Mouse (Mus musculus): ENCODE measurements around the gene Plekha6. TPM values are rescaled to one million over a fixed set of nuclear protein-coding genes. Genes with fewer than 3 reads are reported as not detected.
"Not testable (repeated sequence)": the region's sequence is repeated elsewhere in the genome, so short reads cannot be mapped to it uniquely, and the experiment has no call there.

Gene Plekha6
- polyA plus RNA-seq, 1 experiment from 2014 or later, result 18.8 TPM

GRCm38 (mm10) chr1:133328896-133329637 is 165.1 kb downstream of the Plekha6 start:
- no peak overlapping the region for H3K27ac ChIP-seq (ENCODE audit: low read depth, low read length)
- ATAC-seq (replicated peaks; ENCODE audit: low FRiP score), result no peak
- H3K4me3 ChIP-seq (ENCODE audit: low read depth, low read length), result peak overlapping the region; percentile 19
- no peaks in the 10 kb centered on the region for H3K36me3 ChIP-seq (ENCODE audit: control insufficient read depth, insufficient read depth, low read length)
- peak overlapping the region; percentile 39 for H3K9ac ChIP-seq (ENCODE audit: low read length)
- peak overlapping the region; percentile 65 for H3K4me2 ChIP-seq (ENCODE audit: low read depth, low read length, severe bottlenecking)
- DNase-seq (ENCODE audit: low spot score), result peak; percentile 60
- WGBS, result 7% methylated on average over 34 of the region's 34 CpGs
- H3K9me3 ChIP-seq (ENCODE audit: control insufficient read depth, low read length), result no peaks in the 10 kb centered on the region
- peaks cover 2% of the 10 kb centered on the region; the same call in 1 of the 2 replicates for H3K27me3 ChIP-seq (ENCODE audit: control insufficient read depth, insufficient read depth, low read length)
- peaks cover 10% of the 10 kb centered on the region for H3K4me1 ChIP-seq (replicated peaks; ENCODE audit: control insufficient read depth, insufficient read depth, low read length)

DNA sequence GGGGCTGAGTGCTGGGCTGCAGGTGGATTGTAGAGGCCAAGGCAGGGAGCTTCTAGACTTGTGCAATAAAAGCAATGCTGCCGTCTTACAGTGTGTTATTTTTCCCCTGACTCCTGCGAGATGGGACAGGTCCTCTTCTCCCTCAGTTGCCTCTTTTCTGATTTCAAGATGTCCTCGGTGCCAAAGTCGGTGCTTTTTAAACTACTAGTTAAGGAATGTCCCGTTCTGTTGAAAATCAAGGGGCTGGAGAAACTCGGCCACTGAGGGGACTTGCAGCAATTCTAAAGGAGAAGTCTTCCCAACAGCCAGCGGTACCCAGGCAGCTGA is 165.6 kb downstream of the Plekha6 start:
- peaks cover 10% of the 10 kb centered on the region for H3K4me1 ChIP-seq (replicated peaks; ENCODE audit: control insufficient read depth, insufficient read depth, low read length)
- 18% methylated on average over 7 of the region's 7 CpGs for WGBS

GRCm38 (mm10) chr1:133331142-133331541 is 167.1 kb downstream of the Plekha6 start:
- 75% methylated on average over 3 of the region's 3 CpGs for WGBS
- Histone ChIP-seq H3K9ac (ENCODE audit: low read length) (no peak overlapping the region), H3K27ac (ENCODE audit: low read depth, low read length) (no peak overlapping the region), H3K4me3 (ENCODE audit: low read depth, low read length) (no peak overlapping the region), H3K27me3 (ENCODE audit: control insufficient read depth, insufficient read depth, low read length) (peaks cover 2% of the 10 kb centered on the region; the same call in 1 of the 2 replicates), H3K36me3 (ENCODE audit: control insufficient read depth, insufficient read depth, low read length) (no peaks in the 10 kb centered on the region), H3K9me3 (ENCODE audit: control insufficient read depth, low read length) (no peaks in the 10 kb centered on the region), H3K4me1 (replicated peaks; ENCODE audit: control insufficient read depth, insufficient read depth, low read length) (peaks cover 10% of the 10 kb centered on the region), H3K4me2 (ENCODE audit: low read depth, low read length, severe bottlenecking) (no peak overlapping the region)
- ATAC-seq (replicated peaks; ENCODE audit: low FRiP score) (no peak), DNase-seq (ENCODE audit: low spot score) (no peak)

More for the DNA sequence above, 165.6 kb downstream of the Plekha6 start:
- peak overlapping the region; percentile 19 for H3K4me3 ChIP-seq (ENCODE audit: low read depth, low read length)
- no peaks in the 10 kb centered on the region for H3K9me3 ChIP-seq (ENCODE audit: control insufficient read depth, low read length)
- H3K27ac ChIP-seq (ENCODE audit: low read depth, low read length), result no peak overlapping the region
- ATAC-seq (replicated peaks; ENCODE audit: low FRiP score), result no peak
- H3K27me3 ChIP-seq (ENCODE audit: control insufficient read depth, insufficient read depth, low read length), result peaks cover 2% of the 10 kb centered on the region; the same call in 1 of the 2 replicates
- no peaks in the 10 kb centered on the region for H3K36me3 ChIP-seq (ENCODE audit: control insufficient read depth, insufficient read depth, low read length)
- H3K9ac ChIP-seq (ENCODE audit: low read length), result peak overlapping the region; percentile 39
- peak overlapping the region; percentile 65 for H3K4me2 ChIP-seq (ENCODE audit: low read depth, low read length, severe bottlenecking)
- no peak for DNase-seq (ENCODE audit: low spot score)

DNA sequence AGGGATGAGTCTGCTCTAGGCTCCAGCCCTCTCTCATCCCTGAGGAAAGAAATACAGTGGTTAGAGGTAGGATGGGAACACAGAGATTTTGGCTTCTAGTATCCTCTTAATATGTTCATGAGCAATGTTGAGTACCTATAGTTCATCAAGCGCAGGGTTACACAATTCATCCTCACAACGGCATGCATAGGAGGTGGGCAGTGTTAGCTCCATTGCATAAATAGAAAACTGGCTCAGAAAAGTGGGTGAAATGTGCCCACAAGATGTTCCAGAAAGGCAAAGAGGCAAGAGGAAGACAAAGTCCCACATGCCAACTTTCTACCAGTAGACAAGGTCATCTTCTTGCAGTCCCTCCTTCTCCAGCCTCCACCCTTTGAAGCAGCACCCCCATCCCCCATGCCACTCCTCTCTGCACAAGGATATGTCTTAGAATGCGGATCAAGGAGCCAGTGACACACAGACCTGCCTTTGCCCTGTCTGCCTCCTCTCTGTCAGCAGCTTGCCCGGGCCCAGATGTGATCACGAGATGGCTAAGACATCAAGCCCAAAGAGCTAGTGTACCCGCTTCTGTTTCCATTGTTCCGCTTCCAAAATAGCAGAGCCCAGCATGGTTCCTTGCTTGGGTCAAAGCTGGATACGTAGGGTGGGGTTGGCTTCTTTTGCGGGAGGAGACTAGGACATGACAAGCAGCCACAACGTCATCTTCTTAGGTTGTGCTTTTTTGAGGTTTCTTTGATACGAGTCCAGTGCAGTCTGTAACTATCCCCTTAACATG is 168.8 kb downstream of the Plekha6 start:
- Histone ChIP-seq H3K4me2 (ENCODE audit: low read depth, low read length, severe bottlenecking) (no peak overlapping the region), H3K9me3 (ENCODE audit: control insufficient read depth, low read length) (no peaks in the 10 kb centered on the region), H3K27me3 (ENCODE audit: control insufficient read depth, insufficient read depth, low read length) (peaks cover 2% of the 10 kb centered on the region; the same call in 1 of the 2 replicates), H3K36me3 (ENCODE audit: control insufficient read depth, insufficient read depth, low read length) (no peaks in the 10 kb centered on the region), H3K9ac (ENCODE audit: low read length) (no peak overlapping the region), H3K4me1 (replicated peaks; ENCODE audit: control insufficient read depth, insufficient read depth, low read length) (peaks cover 10% of the 10 kb centered on the region), H3K27ac (ENCODE audit: low read depth, low read length) (no peak overlapping the region), H3K4me3 (ENCODE audit: low read depth, low read length) (no peak overlapping the region)
- DNase-seq (ENCODE audit: low spot score), result no peak
- no peak for ATAC-seq (replicated peaks; ENCODE audit: low FRiP score)
- 89% methylated on average over 11 of the region's 11 CpGs for WGBS

GRCm38 (mm10) chr1:133333937-133334336 is 169.9 kb downstream of the Plekha6 start:
- ATAC-seq (replicated peaks; ENCODE audit: low FRiP score) (no peak), DNase-seq (ENCODE audit: low spot score) (no peak)
- no peak overlapping the region for H3K4me2 ChIP-seq (ENCODE audit: low read depth, low read length, severe bottlenecking)
- H3K27ac ChIP-seq (ENCODE audit: low read depth, low read length), result no peak overlapping the region
- H3K36me3 ChIP-seq (ENCODE audit: control insufficient read depth, insufficient read depth, low read length), result no peaks in the 10 kb centered on the region
- 0 out of 2 replicates have a peak, but pooled peaks cover 8% of the 10 kb centered on the region for H3K4me1 ChIP-seq (replicated peaks; ENCODE audit: control insufficient read depth, insufficient read depth, low read length)
- H3K4me3 ChIP-seq (ENCODE audit: low read depth, low read length), result no peak overlapping the region
- no peak overlapping the region for H3K9ac ChIP-seq (ENCODE audit: low read length)
- no peaks in the 10 kb centered on the region for H3K9me3 ChIP-seq (ENCODE audit: control insufficient read depth, low read length)
- WGBS, result 64% methylated on average over 6 of the region's 6 CpGs
- 0 out of 2 replicates have a peak, but pooled peaks cover 2% of the 10 kb centered on the region for H3K27me3 ChIP-seq (ENCODE audit: control insufficient read depth, insufficient read depth, low read length)

DNA sequence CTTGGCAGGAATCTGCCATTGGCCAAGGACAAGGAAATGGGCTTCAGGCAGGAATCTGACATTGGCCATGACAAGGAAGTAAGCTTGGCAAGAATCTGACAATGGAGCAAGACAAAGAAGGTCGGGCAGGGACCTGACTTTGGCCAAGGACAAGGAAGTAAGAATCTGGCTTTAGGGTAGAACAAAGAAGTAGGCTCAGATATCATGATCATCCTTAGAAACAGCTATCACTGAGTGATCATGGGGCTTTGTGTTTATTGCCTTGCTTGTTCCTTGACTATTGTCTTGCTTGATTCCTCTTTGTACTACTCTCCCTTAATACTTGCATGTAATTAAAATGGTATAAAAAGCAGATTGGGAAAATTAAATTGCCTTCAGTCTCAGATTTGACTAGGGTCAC is 176.4 kb downstream of the Plekha6 start:
- H3K36me3 ChIP-seq (ENCODE audit: control insufficient read depth, insufficient read depth, low read length); H3K9me3 ChIP-seq (ENCODE audit: control insufficient read depth, low read length); H3K4me2 ChIP-seq (ENCODE audit: low read depth, low read length, severe bottlenecking); H3K4me1 ChIP-seq (replicated peaks; ENCODE audit: control insufficient read depth, insufficient read depth, low read length); H3K27me3 ChIP-seq (ENCODE audit: control insufficient read depth, insufficient read depth, low read length); H3K9ac ChIP-seq (ENCODE audit: low read length); ATAC-seq (replicated peaks; ENCODE audit: low FRiP score); H3K27ac ChIP-seq (ENCODE audit: low read depth, low read length); H3K4me3 ChIP-seq (ENCODE audit: low read depth, low read length); DNase-seq (ENCODE audit: low spot score): not testable (repeated sequence)
- 70% methylated on average over 1 of the region's 1 CpGs for WGBS

DNA sequence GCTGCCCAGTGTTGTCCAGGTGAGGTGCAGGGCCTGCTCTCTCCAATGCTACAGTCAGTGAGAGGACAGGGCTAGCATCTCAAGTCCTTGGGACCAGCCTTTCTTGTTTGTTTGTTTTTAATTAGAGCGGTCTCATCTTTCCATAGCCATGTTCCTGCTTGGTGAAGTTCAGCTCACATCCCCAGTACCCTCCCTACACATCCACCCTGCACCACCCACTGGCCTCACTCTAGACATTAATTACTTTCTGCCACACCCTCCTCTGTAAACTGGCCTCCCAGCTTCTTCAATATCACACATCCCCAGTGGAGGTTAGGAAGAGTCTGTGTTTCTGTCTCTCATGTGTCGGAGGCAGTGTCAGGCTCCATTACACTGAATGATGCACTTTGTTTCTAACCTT is 180.3 kb downstream of the Plekha6 start:
- 93% methylated on average over 2 of the region's 2 CpGs for WGBS

GRCm38 (mm10) chr1:133346531-133346930 is 182.5 kb downstream of the Plekha6 start:
- Histone ChIP-seq H3K27ac (ENCODE audit: low read depth, low read length) (no peak overlapping the region), H3K9ac (ENCODE audit: low read length) (no peak overlapping the region), H3K27me3 (ENCODE audit: control insufficient read depth, insufficient read depth, low read length) (no peaks in the 10 kb centered on the region), H3K36me3 (ENCODE audit: control insufficient read depth, insufficient read depth, low read length) (no peaks in the 10 kb centered on the region), H3K4me3 (ENCODE audit: low read depth, low read length) (no peak overlapping the region), H3K9me3 (ENCODE audit: control insufficient read depth, low read length) (no peaks in the 10 kb centered on the region), H3K4me2 (ENCODE audit: low read depth, low read length, severe bottlenecking) (no peak overlapping the region), H3K4me1 (replicated peaks; ENCODE audit: control insufficient read depth, insufficient read depth, low read length) (no peaks in the 10 kb centered on the region)
- 88% methylated on average over 9 of the region's 9 CpGs for WGBS
- no peak for ATAC-seq (replicated peaks; ENCODE audit: low FRiP score)
- DNase-seq (ENCODE audit: low spot score), result no peak

More for the DNA sequence above, 180.3 kb downstream of the Plekha6 start:
- DNase-seq (ENCODE audit: low spot score), result no peak
- Histone ChIP-seq H3K4me3 (ENCODE audit: low read depth, low read length) (no peak overlapping the region), H3K4me2 (ENCODE audit: low read depth, low read length, severe bottlenecking) (no peak overlapping the region), H3K36me3 (ENCODE audit: control insufficient read depth, insufficient read depth, low read length) (no peaks in the 10 kb centered on the region), H3K9me3 (ENCODE audit: control insufficient read depth, low read length) (no peaks in the 10 kb centered on the region), H3K27ac (ENCODE audit: low read depth, low read length) (no peak overlapping the region), H3K4me1 (replicated peaks; ENCODE audit: control insufficient read depth, insufficient read depth, low read length) (no peaks in the 10 kb centered on the region), H3K9ac (ENCODE audit: low read length) (no peak overlapping the region), H3K27me3 (ENCODE audit: control insufficient read depth, insufficient read depth, low read length) (no peaks in the 10 kb centered on the region)
- ATAC-seq (replicated peaks; ENCODE audit: low FRiP score), result no peak

All from forebrain, embryonic 11.5 days (tissue).